Mouse (Mus musculus) myocyte (in vitro differentiated cells): ENCODE measurements around the gene Atrnl1.

ENCODE experiments used
- MAX ChIP-seq: IDR thresholded peaks from one replicate; pipeline ENCODE4 v1.6.1; 2011; ENCODE audit warnings: low read depth, mild to moderate bottlenecking, control low read depth
- MYOD1 ChIP-seq, 3 experiments: IDR thresholded peaks; one replicate each; pipeline ENCODE4 v1.6.1; 2011; ENCODE audit warnings: control low read depth in 2 of 3, low read depth in 2 of 3, mild to moderate bottlenecking in 2 of 3, moderate library complexity in 1 of 3; ENCODE audit not compliant: insufficient read length in 2 of 3, control insufficient read depth in 1 of 3
- POLR2A ChIP-seq: IDR thresholded peaks from one replicate; pipeline ENCODE4 v1.6.1; 2011; ENCODE audit warnings: low read depth, mild to moderate bottlenecking, control low read depth, moderate library complexity; ENCODE audit not compliant: insufficient read length
- POLR2AphosphoS2 ChIP-seq: IDR thresholded peaks from one replicate; pipeline ENCODE4 v1.6.1; 2011; ENCODE audit warnings: low read depth, control low read depth; ENCODE audit not compliant: insufficient read length
- TCF12 ChIP-seq: IDR thresholded peaks from one replicate; pipeline ENCODE4 v1.6.1; 2011; ENCODE audit warnings: mild to moderate bottlenecking, control low read depth; ENCODE audit not compliant: poor library complexity, insufficient read depth, severe bottlenecking
- TCF3 ChIP-seq: IDR thresholded peaks from one replicate; pipeline ENCODE4 v1.6.1; 2011; ENCODE audit warnings: low read depth, control low read depth; ENCODE audit not compliant: insufficient read length
- USF1 ChIP-seq: IDR thresholded peaks from one replicate; pipeline ENCODE4 v1.6.1; 2011; ENCODE audit warnings: low read depth, mild to moderate bottlenecking, control low read depth, moderate library complexity

GRCm38 (mm10) chr19:57969766-57970165 lies 358.9 kb downstream of the Atrnl1 start:
- TF ChIP-seq TCF12 = no peak
- TF ChIP-seq POLR2A = no peak
- TF ChIP-seq USF1 = no peak
- no peak for TF ChIP-seq MAX
- TF ChIP-seq TCF3 = no peak
- TF ChIP-seq MYOD1 (IDR thresholded peaks at IDR 0.05; ENCODE audit: control insufficient read depth in 1 of 3, insufficient read length in 2 of 3, low read depth in 2 of 3) = no peak
- no peak for TF ChIP-seq POLR2AphosphoS2
